Mouse (Mus musculus) gastrocnemius, adult 18-20 months (tissue): ENCODE results near the gene Ano5. TPM values are rescaled to one million over a fixed set of nuclear protein-coding genes. Genes with fewer than 3 reads are reported as not detected.
A peak's percentile ranks its signal among the peaks of the same experiment; 100 is the strongest.

Experiments used
- DNase-seq: peaks from one replicate; pipeline ENCODE4 v3.0.0; 2021; ENCODE audit warnings: low spot score
- long read RNA-seq, 2 experiments: library from polyadenylated mRNA; stranded (forward); transcript quantifications; one replicate each; pipeline ENCODE4 v2.0.0; 2021
- total RNA-seq, 2 experiments: library from RNA; stranded (reverse); gene quantifications; 2 replicates each; pipeline ENCODE4 v1.2.3; 2021

Gene Ano5
- total RNA-seq: 100 to 1,000 TPM in 1 of 2 experiments, 10 to 100 TPM in 1; 80.6 to 114 TPM
- long read RNA-seq, experiment 1, full-length matches to known transcripts: 6 of 35 reads
- long read RNA-seq, experiment 1, partial matches to known transcripts: 10 of 35 reads
- long read RNA-seq, experiment 1, other reads (novel, unspliced or antisense): 19 of 35 reads
- long read RNA-seq, experiment 2, full-length matches to known transcripts: 8 of 50 reads
- long read RNA-seq, experiment 2, partial matches to known transcripts: 21 of 50 reads
- long read RNA-seq, experiment 2, other reads (novel, unspliced or antisense): 21 of 50 reads

DNA sequence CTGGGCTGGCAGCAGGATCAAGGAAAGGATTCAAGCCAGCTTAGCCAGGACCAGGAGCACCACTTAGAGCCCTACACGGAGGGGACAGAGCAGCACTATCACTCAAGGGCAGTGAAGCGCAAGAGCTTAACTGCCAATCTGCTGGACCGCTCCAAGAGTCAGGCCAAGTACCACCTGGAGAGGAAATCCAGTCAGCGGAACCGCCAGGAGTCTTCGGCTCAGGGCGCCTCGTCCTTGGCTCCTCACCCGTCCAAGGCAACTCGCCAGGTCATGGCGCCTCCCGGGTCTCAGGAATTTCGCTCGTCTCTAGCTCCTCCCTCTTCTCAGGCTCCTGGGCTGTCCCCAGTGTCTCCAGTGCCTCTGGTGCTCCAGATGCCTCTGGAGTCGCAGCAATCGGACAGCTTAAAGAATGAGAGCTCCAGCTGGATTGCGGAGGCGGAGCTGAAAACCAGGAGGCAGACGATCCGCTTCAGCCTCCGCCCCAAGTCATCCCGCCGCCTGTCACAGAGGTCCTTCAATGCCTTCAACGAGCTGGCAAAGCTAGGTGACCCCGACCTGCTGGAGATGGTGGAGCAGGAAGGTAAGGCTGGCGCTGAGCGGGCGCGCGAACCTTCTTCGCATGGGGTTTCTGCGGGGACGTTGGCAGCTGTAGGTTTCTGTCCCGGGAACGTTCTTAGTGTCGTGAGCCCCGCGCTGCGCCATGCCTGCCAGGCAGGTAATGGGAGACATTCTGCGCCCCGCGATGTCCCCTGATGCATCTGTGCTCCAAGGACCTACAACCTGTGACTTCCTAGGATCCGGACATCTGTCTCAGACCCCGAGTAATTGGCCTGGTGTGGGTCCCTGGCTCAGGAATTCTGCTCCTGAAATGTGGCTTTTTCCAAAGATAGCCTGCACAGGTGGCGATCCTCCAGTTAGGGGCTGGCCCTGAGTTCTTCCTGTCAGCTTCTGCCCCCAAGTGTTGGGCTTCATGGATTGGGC lies at the start of gene Ano5:
Gene Ano5 (plus strand): TSS at position 359 of the 981 bp plus-strand sequence.
- peak; percentile 80 for DNase-seq

DNA sequence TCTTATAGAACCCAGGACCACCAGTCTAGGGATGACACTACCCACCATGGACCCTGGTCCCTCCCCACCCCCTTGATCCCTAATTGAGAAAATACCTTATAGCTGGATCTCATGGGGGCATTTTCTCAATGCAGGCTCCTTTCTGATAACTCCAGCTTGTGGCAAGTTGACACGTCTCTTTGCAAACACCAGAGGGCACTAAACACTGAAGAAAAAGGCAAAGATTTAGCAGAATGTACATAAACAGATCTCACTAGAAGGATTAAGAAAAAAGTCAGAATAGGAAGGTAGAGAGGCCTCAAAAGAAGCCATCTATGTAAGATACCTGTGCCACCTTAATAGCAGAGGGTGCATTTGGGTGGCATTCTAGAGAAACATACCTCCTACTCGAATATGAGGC lies 11.4 kb upstream of the Ano5 start:
- DNase-seq: no peak

- no peak for DNase-seq
Measured at GRCm38 (mm10) chr7:51503940-51504339, 6.9 kb upstream of the Ano5 start.

GRCm38 (mm10) chr7:51510147-51510546 lies 682 bp upstream of the Ano5 start:
- DNase-seq: no peak

GRCm38 (mm10) chr7:51539344-51539743 lies 28.5 kb downstream of the Ano5 start:
- DNase-seq: no peak

DNA sequence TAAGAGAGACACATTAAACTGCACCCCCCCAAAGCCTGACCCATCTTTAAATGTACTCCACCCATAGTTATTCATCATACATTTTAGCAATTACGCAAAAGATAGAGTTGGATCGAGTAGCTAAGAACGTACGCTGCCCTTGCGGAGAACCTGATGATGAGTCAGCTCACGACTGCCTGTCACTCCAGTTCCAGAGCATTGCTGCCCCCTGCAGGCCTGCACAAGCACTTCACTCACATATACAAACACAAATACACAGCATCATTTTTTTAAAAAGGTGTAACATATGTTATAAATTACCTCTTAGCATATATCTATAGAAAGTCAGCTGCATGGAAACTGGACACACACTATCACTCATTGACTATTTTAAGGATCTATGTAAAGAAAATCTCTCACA lies 29.9 kb downstream of the Ano5 start:
- DNase-seq: peak; percentile 43

DNA sequence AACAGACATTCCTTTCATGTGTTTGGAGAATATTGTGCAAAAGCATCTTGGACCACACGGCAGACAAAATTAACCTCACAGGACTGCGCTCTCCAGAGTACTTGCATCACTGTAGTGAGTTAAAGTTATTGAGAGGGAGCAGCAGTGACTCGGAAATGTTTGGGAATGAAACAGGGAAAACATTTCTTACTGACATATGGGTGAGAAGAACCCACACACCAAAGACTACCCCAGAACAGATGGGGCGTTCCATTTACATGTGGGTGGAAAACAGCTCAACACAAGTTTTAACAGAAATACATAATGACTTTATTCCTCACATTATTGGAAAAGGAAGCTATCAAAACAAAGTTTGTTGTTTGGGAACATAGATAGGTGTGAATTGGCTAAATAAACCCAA lies 89.2 kb downstream of the Ano5 start:
- DNase-seq: no peak

- DNase-seq: no peak
Measured at GRCm38 (mm10) chr7:51603741-51604140, 92.9 kb downstream of the Ano5 start.

- no peak for DNase-seq
Measured at GRCm38 (mm10) chr7:51614404-51614803, 103.6 kb downstream of the Ano5 start.

DNA sequence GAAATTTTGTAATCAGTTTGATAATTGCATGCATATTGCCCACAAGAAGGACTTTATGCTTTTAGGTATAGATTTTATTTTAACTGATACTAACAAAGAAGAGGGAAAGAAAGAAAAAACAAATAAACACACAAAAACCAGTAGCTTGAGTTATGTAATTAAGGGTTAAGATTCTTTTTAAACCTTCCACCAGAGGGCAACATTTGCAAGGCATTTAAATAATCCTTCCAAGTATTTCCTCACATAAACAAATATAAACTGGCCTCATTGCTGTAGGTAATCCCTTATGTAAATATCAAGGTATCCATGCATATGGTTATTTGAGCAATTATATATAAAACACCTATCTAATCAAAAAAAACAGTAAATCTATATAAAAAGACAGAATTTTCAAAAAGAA lies 107.1 kb downstream of the Ano5 start:
- no peak for DNase-seq

- DNase-seq: no peak
Measured at GRCm38 (mm10) chr7:51618412-51618811, 107.6 kb downstream of the Ano5 start.

- no peak for DNase-seq
Measured at GRCm38 (mm10) chr7:51619977-51620376, 109.1 kb downstream of the Ano5 start.

- DNase-seq: peak; percentile 24
Measured at GRCm38 (mm10) chr7:51621694-51622145, 110.9 kb downstream of the Ano5 start, which contains the start of gene Slc17a6. Gene Slc17a6 (plus strand): TSS chr7:51622006.

DNA sequence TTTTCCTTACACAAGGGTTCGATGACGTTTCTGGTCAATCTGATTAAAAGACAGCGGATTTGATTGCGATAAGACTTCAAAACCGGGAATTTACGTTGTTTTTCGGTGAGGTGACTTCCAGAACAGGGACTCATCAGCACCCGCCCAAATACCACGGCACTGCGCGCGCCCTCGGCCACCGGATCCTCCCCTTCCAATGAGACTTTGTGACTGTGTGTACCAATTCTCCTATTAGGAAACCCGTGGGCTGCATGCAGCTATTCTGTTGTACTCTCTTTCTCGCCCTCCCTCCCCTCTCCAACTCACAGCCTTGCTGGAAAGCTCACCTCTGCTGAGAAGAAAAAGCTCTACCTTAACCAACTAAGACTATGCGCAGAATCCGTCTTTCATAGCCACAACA lies 111.4 kb downstream of the Ano5 start:
- DNase-seq: no peak

DNA sequence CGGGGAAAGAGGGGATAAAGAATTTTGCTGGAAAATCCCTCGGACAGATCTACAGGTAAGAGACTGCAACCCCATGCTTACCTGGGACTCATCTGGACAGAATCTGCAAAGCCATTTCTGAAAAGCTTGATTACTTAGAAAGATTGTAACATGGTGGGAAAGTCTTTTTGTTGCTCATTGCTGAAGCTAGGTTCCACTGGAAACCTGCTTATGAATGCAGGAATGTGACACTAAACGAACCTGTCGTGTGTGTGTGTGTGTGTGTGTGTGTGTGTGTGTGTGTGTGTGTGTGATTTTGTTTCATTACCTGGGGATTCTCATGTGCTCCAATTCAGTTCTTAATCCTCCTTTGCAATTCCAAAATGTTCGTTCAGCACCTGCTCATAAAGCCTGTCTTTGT lies 111.8 kb downstream of the Ano5 start:
- DNase-seq: no peak

DNA sequence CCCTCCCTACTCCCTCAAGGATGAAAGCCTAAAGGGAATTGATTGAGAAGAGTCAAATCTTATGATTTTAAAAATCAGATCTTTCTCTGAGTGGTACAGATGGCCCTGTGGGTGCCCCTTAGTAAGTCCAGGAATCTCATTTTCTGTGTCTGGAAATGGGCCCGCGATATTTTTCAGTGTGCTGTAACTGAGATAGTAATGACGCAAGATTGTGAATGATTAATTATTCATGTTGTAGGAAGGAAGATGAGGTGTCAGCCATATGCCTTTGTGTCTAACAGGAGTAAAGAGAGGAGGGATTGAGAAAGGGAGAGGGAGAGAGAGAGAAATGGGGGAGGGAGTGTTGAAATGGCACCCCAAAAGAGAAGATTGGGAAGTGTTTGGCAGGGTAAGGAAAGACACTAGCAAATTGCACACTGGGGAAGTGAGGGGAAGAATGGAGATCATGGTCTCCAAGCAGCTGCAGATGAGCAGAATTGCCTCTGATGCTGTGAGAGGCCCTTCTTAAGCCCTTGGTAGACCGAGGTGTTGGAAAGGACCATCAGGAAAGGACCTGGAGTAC lies 113.6 kb downstream of the Ano5 start:
- DNase-seq: no peak

DNA sequence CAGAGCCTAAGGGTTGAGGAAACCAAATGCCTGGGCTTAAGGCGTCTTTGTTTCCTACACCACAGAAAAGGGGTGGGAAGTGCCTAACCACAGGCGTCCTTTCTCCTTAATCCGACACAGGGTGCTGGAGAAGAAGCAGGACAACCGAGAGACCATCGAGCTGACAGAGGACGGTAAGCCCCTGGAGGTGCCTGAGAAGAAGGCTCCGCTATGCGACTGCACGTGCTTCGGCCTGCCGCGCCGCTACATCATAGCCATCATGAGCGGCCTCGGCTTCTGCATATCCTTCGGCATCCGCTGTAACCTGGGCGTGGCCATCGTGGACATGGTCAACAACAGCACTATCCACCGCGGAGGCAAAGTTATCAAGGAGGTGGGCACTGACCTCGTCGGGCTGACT lies 114.3 kb downstream of the Ano5 start:
- no peak for DNase-seq

GRCm38 (mm10) chr7:51625591-51626255 lies 114.9 kb downstream of the Ano5 start:
- no peak for DNase-seq

GRCm38 (mm10) chr7:51626451-51627000 lies 115.7 kb downstream of the Ano5 start:
- no peak for DNase-seq

DNA sequence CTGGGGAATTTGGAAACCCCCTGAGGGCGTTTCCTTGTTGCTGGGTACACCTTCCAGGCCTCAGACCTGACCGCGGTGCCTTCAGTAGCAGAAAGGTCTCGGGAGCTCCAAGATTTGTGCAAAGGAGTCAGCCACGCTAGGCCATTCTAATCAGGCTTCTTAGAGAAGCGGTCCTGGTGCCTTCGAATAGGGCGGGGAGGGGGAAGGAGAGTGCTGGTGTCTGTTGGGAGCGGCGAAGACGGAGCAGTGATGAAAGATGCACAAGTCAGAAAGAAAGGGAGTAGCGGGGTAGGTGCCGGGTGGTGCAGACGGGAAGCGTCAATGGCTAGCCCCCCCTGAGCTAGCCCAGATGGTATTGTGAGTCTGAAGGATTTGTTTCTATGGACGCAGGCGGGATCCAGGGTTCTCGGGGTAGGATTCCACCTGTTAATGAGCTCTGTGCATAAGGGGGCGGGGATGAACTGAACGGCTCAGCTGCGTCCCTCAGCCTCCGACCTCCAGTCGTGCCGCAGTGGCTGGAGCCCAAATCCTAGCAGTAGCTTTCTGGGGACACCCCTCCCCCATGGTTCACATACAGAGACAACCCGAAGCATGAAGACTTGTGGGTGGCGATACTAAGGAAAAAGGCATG lies 116.3 kb downstream of the Ano5 start:
- DNase-seq: no peak

GRCm38 (mm10) chr7:51627666-51628065 lies 116.8 kb downstream of the Ano5 start:
- no peak for DNase-seq
